Mouse (Mus musculus) thymus, postnatal 36 days (tissue): ENCODE data around the gene Nfkbie.

Experiments
- DNase-seq, 2 experiments: peaks; one replicate each; pipeline ENCODE4 v3.0.0; 2022; ENCODE audit warnings: mixed read lengths in 2 of 2

Gene Nfkbie

GRCm38 (mm10) chr17:45582715-45583355, 27.3 kb downstream of the Nfkbie start:
- DNase-seq, result peak; percentile 42 to 51

- peak in 1 of 2 experiments; percentile 41 for DNase-seq
Observed at GRCm38 (mm10) chr17:45584096-45584896, 28.8 kb downstream of the Nfkbie start.

DNA sequence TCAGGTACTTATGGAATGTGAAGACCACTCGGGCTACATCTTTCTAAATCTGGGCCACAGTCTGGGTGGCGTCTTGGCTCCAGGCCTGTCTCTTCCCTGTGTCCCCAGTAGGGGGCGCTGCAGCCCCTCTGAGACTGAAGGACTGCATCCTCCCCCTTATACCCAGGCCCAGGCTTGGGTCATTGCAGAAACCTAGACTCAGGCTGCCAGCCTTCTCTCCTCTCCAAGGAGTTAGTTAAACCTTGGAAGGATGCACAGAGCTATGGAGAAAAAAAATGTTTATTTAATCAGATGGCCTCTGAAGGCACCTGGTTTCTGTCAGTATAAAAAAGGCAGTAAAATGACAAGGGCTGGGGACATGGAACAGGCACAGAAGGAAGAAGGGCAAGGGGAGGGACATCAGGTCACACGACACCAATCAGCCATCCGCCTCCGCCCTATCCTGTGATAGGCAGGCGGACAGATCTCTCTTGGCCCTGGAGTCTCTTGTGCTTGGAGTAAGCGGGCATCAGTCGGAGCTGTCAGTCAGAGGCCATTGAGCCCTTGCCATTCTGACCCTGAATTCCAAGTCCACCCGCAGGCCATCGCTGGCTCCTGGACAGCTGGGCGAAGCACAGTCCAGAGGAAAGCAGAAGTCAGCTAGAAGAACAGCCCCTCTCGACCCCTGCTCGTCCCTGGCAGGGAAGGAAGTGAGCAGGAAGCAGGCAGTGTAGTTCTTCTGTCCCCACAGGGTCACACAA, 29.6 kb downstream of the Nfkbie start:
- peak; percentile 76 to 79 for DNase-seq

DNA sequence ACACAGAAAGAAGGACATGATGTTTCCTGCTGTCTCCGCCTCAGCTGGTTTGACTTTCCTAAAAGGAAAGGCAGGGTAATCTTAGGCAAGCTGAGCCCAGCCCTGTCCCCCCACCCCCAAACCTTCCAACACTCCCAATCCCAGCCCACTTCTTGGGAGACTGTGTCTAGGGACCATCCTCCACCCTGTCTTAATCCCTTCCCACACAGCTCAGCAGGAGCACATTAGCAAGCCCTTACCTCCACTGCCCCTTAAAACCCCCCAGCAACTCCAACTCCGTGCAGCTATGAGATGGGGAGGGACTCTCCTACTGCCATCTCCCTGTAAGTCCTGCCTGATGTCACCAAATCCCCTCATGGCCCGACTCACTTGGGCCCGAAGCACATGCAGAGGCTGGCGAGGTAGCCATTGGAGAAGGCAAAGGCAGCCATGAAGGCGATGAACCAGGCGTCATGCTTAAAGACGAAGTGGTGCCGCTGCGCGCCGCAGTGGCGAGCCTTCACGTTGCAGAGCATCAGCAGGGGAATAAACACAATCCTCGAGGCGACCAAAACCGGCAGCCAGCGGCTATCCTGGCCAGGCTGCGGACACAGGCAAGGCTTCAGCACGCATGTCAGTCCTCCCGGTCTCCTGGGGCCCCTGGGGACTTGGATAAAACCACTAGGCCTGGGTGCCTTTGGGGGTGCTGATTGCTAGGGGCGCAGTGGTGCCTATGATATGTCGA, 30.4 kb downstream of the Nfkbie start:
- DNase-seq, result no peak

DNA sequence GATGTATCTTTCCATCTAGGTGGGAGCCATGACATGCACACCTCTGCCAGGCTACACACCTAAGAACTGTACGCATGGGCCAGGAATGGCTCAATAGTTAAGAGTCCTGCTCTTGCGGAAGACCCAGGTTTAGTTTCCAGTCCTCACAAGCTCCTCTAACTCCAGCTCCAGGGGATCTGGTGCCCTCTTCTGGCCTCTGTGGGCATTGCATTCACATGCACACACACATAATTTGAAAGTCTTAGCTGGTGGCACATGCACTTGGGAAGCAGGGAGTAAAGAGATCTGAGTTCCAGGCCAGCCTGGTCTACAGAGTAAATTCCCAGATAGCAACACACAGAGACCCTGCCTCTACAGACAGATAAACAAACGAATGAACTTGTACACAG, 30.9 kb downstream of the Nfkbie start:
- DNase-seq, result peak in 1 of 2 experiments; percentile 36

DNA sequence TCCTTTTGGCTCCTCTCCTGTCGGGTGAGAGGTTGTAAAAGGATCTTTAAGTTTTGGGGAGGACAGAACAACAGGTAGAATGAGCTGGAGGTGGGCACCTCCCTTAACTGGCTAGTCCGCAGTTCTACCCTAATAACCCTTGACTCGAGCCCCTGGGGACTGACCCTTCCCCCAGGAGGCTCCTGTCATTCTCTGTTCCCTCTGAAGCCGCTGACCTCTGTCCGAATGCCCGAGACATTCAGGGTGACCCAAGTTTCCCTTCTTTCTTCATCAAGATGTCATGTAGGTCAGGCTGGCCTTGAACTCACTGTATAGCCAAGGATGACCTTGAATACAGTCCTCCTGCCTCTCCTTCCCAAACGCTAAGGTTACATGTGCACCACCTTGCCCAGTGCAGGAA, 32.9 kb downstream of the Nfkbie start:
- no peak for DNase-seq

- DNase-seq, result no peak
Observed at GRCm38 (mm10) chr17:45589236-45589635, 33.7 kb downstream of the Nfkbie start.

- DNase-seq, result no peak
Observed at GRCm38 (mm10) chr17:45589844-45590243, 34.3 kb downstream of the Nfkbie start.

GRCm38 (mm10) chr17:45590410-45590809, 34.9 kb downstream of the Nfkbie start:
- DNase-seq, result no peak

DNA sequence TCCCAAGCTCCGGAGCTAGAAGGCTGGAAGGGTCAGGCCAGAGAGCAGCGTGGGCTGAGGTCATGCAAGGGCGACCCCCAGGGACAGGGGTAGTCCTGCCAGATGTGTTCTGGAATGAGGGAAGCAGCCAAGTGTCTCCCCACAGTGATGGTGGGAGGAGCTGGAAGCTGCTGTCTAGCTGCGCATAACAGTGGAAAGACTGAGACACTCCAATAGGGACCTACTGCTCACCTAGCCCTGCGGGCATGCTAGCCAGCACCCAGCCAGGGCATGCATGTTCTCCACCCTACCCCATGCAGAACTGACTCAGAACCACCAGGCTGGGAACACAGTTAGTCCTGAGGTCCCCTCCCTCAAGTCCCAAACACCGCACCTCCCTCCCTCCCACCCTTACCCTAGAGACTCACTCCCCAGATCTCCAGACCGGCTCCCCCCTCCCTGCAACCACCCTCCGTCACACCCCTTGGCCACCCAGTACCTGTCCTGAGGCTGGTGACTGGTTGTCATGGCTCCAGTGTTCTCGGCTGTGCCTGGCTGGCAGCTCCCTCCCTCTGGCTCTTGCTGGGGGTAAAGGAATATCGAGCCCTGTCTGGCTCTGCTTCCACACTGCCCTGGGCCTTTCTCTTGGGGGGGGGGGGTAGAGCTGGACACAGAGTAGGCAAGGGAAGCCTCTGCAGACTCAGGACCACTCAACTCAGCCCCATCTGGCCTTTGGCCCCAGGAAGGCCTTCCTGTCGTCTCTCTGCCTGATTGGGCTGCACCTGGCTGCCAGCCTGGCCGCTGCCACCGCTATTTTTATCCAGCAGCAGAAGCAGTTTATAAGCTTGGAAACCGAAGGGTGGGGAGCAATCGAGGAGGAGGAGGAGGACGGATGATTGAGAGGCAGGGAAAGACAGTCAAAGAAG, 36.5 kb downstream of the Nfkbie start:
- peak in 1 of 2 experiments; percentile 27 for DNase-seq

DNA sequence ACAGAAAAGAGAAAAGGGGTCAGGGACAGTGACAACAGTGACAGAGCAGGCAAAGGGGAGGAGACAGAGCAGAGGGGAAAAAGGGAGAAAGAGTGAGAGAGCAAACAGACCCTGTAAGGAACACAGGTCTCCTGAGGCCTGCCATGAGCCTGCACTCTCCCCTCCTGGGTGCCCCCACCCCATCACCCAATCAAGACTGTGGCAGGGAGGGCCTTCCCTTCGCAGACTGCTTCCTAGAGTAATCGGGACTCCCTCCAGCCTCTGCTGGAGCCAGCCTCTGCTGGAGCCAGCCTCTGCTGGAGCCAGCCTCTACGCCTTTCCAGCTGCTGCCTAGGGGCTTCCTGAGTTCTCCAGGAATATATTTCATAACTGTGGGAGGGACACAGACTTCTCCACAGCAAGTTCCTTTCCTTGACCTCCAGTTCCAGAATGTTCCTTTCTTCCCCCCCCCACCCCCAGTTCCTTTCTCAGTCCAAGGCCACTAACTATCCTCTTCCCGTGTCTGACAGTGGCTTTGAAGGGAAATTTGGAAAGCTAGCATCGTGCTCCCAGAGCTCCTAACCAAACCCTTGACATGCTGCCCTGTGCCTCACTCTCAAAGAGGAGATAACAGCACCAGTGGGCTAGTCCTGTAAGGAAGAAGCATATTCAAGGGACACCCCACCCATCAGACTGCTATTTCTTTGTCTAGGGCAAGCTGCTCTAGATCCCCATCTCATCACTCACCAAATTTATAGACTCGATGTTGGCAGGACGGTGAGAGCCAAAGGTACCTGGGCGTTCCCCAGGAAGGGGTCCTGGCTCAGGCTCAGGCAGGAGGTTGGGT, 37.3 kb downstream of the Nfkbie start:
- no peak for DNase-seq

DNA sequence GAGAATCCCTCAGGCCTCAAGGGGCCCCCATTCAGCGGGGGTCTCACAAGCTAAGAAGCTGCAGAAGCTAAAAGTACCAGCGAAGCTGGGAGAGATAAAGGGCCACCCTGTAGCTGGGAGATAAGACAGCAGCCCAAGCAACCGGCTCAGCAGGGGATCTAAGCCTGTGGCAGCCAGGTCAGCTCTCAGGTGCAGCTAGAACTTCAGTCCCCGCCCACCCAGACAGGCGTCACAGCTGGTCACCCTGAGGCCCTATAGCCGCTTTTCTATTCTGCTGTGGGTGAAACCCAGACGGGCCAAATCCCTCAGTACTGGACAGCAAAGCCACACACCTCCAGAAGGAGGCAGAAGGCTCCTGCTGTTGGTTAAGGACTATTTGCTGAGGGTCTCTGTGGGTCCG, 38.0 kb downstream of the Nfkbie start:
- peak in 1 of 2 experiments; percentile 27 for DNase-seq

- DNase-seq, result no peak
Observed at GRCm38 (mm10) chr17:45594195-45594594, 38.7 kb downstream of the Nfkbie start.

- DNase-seq, result peak; percentile 87 to 90
Observed at GRCm38 (mm10) chr17:45594881-45595735, 39.6 kb downstream of the Nfkbie start.

GRCm38 (mm10) chr17:45595736-45596390, 40.4 kb downstream of the Nfkbie start:
- DNase-seq, result no peak

DNA sequence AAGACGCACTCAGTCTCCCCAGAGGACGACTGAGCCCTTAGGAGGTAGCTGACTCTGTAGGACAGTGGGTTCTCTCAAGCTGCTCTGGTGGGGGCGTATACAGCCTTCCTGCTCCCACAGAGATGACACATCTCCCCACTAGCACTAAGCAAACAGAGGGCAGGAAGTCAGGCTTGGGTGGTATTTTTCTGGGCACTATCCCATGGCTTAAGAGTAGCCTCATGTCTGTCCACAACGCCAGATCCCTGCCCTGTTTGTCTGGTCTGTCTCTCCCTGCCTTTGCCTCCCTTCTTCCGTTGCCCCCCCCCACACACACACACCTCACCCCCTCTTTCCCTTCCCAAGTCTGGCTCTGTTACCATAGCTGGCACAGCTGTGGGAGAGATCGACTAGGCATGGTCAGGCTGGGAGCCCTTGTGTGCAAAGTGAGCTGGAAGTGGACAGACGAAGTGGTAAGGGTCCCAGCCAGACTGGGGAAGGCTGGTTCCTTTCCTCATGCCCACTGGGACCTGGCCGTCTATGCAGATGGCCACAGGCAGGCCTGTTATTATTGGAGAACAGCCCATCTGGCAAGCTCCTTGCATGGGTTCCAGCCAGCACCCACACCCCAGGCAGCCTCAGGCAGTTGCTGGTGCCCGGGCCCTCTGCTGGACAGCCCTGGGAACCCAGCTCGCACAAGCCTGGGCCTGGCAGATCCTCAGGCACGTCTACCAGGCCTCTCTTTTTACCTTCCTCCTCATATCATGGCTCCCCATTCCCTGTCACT, 41.3 kb downstream of the Nfkbie start:
- DNase-seq, result peak; percentile 62 to 71

DNA sequence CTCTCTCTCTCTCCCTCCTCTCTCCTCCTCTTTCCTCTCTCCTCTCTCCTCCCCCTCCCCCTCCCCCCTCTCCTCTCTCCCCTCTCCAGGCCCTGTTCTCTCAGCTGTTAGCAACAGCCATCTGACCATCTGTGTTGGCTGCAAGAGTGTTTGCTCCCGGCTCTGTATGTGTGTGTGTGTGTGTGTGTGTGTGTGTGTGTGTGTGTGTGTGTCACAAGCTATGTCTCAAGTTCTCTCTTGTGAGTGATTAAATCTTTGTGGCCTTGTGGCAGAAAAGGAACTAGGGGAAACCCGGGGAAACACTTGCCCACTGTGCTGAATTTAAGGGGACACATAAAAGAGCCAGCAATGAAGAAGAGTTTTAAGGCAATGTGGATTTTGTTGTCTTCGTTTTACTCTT, 42.3 kb downstream of the Nfkbie start:
- no peak for DNase-seq

DNA sequence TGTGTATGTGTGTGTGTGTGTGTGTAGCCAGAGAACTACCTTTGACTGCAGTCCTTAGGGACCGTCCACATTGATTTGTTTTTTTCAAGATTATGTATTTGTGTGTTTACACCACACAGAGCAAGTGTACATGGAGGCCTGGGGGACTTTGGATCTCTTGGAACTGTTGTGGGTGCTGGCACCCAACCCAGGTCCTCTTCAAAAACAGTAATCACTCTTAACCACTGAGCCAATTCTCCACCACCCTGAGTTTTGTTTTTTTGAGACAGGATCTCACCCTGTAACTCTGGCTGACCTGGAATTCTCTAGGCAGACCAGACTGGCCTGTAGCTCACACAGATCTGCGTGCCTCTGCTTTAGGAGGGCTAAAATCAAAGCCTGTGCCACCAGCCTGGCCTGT, 42.9 kb downstream of the Nfkbie start:
- DNase-seq, result no peak

DNA sequence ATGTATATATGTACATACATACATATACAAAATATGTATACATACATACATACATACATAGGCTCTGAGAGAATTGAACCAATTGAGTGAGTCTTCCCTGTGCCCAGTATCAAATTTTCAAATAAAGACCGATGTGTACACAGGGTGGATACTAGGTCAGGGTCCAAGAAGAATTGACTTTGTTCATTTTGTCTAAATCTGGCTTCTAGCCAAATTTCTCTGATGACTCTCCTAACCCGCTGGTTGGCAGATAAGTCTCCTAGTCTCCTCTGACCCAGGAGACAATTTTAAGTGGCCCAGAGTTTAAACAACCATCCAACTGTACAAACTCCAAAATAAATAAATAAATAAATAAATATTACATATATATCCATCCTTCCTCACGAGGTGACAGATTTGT, 43.4 kb downstream of the Nfkbie start:
- no peak for DNase-seq
